Mouse (Mus musculus) kidney, postnatal 0 days (tissue): ENCODE results near the gene Mrpl12. TPM values are rescaled to one million over a fixed set of nuclear protein-coding genes. Genes with fewer than 3 reads are reported as not detected.
"Not testable (repeated sequence)": the region's sequence is repeated elsewhere in the genome, so short reads cannot be mapped to it uniquely, and the experiment has no call there.

Experiments used
- ATAC-seq: fragments of 200-750 bp; cut with Nextera tagmentation; replicated peaks from 2 replicates; pipeline ENCODE4 v1.8.0; 2017; ENCODE audit warnings: low read depth, moderate number of reproducible peaks, moderate TSS enrichment, moderate library complexity; ENCODE audit not compliant: low FRiP score
- DNase-seq: peaks from one replicate; pipeline ENCODE4 v3.0.0-alpha.2; 2016; ENCODE audit warnings: low spot score
- H3K27ac ChIP-seq: fragments of 300-500 bp; sonication (generic); 2 replicates; pipeline ENCODE4 v1.5.1; 2014; ENCODE audit warnings: mild to moderate bottlenecking
- H3K27me3 ChIP-seq: fragments of 300-500 bp; sonication (generic); 2 replicates; pipeline ENCODE4 v1.6.1; 2014; ENCODE audit warnings: low read length, mixed read lengths; ENCODE audit not compliant: insufficient read depth
- H3K36me3 ChIP-seq: fragments of 300-500 bp; sonication (generic); 2 replicates; pipeline ENCODE4 v1.6.1; 2014; ENCODE audit warnings: low read length, mixed read lengths; ENCODE audit not compliant: insufficient read depth
- H3K4me1 ChIP-seq: fragments of 300-500 bp; sonication (generic); replicated peaks from 2 replicates; pipeline ENCODE4 v1.6.1; 2014; ENCODE audit warnings: antibody characterized with exemption, low read length, mixed read lengths; ENCODE audit not compliant: insufficient read depth
- H3K4me2 ChIP-seq: fragments of 300-500 bp; sonication (generic); 2 replicates; pipeline ENCODE4 v1.6.1; 2014; ENCODE audit warnings: mild to moderate bottlenecking, low read length, moderate library complexity, mixed read lengths
- H3K4me3 ChIP-seq: fragments of 300-500 bp; sonication (generic); replicated peaks from 2 replicates; pipeline ENCODE4 v1.5.1; 2014; ENCODE audit warnings: low read depth, low read length
- H3K9ac ChIP-seq: fragments of 300-500 bp; sonication (generic); 2 replicates; pipeline ENCODE4 v1.6.1; 2014; ENCODE audit warnings: low read depth, low read length
- H3K9me3 ChIP-seq: fragments of 300-500 bp; sonication (generic); replicated peaks from 2 replicates; pipeline ENCODE4 v1.6.1; 2016; ENCODE audit warnings: low read length, inconsistent platforms, mixed read lengths
- CTCF ChIP-seq: IDR thresholded peaks from 2 replicates; pipeline ENCODE4 v1.5.1; 2016; ENCODE audit warnings: antibody characterized with exemption, low read depth, mild to moderate bottlenecking, moderate library complexity
- WGBS: fragments of 180-500 bp; shearing (Covaris S2); extraction: QIAGEN DNeasy Blood & Tissue Kit; methylation state at CpG from one replicate; pipeline ENCODE4 v1.1.7; 2014; 5-methylcytosine and 5-hydroxymethylcytosine counted together
- polyA plus RNA-seq: library from polyadenylated mRNA; unstranded; fragments of >200 nt; fragmentation: Nextera tagmentation; extraction: Ambion mirVana; gene quantifications from 2 replicates; pipeline ENCODE4 v1.2.1, GENCODE M21; 2015

Gene Mrpl12
- polyA plus RNA-seq, 1 experiment from 2014 or later: 224 TPM

- no peak overlapping the region for H3K9ac ChIP-seq
- no peak for TF ChIP-seq CTCF
- peak overlapping the region; percentile 37; the same call in 1 of the 2 replicates for H3K27ac ChIP-seq
- no peaks in the 10 kb centered on the region for H3K36me3 ChIP-seq
- DNase-seq: no peak
- no peak overlapping the region for H3K4me3 ChIP-seq
- ATAC-seq: no peak
- H3K27me3 ChIP-seq: no peaks in the 10 kb centered on the region
- H3K9me3 ChIP-seq: no peaks in the 10 kb centered on the region
- peak overlapping the region; percentile 53; the same call in 1 of the 2 replicates for H3K4me2 ChIP-seq
- WGBS: 37% methylated on average over 4 of the region's 4 CpGs
- H3K4me1 ChIP-seq: no peaks in the 10 kb centered on the region; the same call in 1 of the 2 replicates
These were observed 25.5 kb downstream of the Mrpl12 start for GRCm38 (mm10) chr11:120509940-120510339.

GRCm38 (mm10) chr11:120510375-120511030, 26.1 kb downstream of the Mrpl12 start:
- Histone ChIP-seq H3K4me2 (peak overlapping the region; percentile 53), H3K27me3 (no peaks in the 10 kb centered on the region), H3K4me1 (no peaks in the 10 kb centered on the region; the same call in 1 of the 2 replicates), H3K36me3 (no peaks in the 10 kb centered on the region), H3K9ac (peak overlapping the region; percentile 56; the same call in 1 of the 2 replicates), H3K9me3 (no peaks in the 10 kb centered on the region), H3K4me3 (peak overlapping the region; percentile 17; the same call in 1 of the 2 replicates), H3K27ac (peak overlapping the region; percentile 37)
- no peak for ATAC-seq
- WGBS: 8% methylated on average over 16 of the region's 16 CpGs
- no peak for TF ChIP-seq CTCF
- DNase-seq: peak; percentile 68

GRCm38 (mm10) chr11:120512790-120513453, 28.5 kb downstream of the Mrpl12 start:
- Histone ChIP-seq H3K36me3 (no peaks in the 10 kb centered on the region), H3K9ac (no peak overlapping the region), H3K9me3 (no peaks in the 10 kb centered on the region), H3K4me3 (no peak overlapping the region), H3K4me1 (no peaks in the 10 kb centered on the region; the same call in 1 of the 2 replicates), H3K4me2 (no peak overlapping the region), H3K27ac (no peak overlapping the region), H3K27me3 (no peaks in the 10 kb centered on the region)
- no peak for TF ChIP-seq CTCF
- DNase-seq (no peak), ATAC-seq (no peak)
- WGBS: 15% methylated on average over 6 of the region's 6 CpGs

- WGBS: 90% methylated on average over 2 of the region's 2 CpGs
These were observed 29.8 kb downstream of the Mrpl12 start for GRCm38 (mm10) chr11:120514262-120514661.

GRCm38 (mm10) chr11:120515611-120516010, 31.2 kb downstream of the Mrpl12 start:
- ATAC-seq: peak; percentile 82
- Histone ChIP-seq H3K4me2 (no peak overlapping the region), H3K36me3 (no peaks in the 10 kb centered on the region), H3K9me3 (no peaks in the 10 kb centered on the region), H3K27me3 (no peaks in the 10 kb centered on the region), H3K4me3 (no peak overlapping the region), H3K27ac (no peak overlapping the region), H3K9ac (no peak overlapping the region), H3K4me1 (peaks cover 10% of the 10 kb centered on the region; the same call in 1 of the 2 replicates)
- peak; percentile 92 for DNase-seq
- peak; percentile 98 for TF ChIP-seq CTCF
- 16% methylated on average over 17 of the region's 17 CpGs for WGBS

More at GRCm38 (mm10) chr11:120514262-120514661, 29.8 kb downstream of the Mrpl12 start:
- not testable (repeated sequence) for H3K4me2 ChIP-seq, H3K4me1 ChIP-seq, H3K4me3 ChIP-seq, H3K27me3 ChIP-seq, DNase-seq, H3K27ac ChIP-seq, H3K36me3 ChIP-seq, H3K9me3 ChIP-seq, ATAC-seq, H3K9ac ChIP-seq

GRCm38 (mm10) chr11:120517147-120517546, 32.7 kb downstream of the Mrpl12 start:
- WGBS: 90% methylated on average over 4 of the region's 4 CpGs
- DNase-seq: no peak
- Histone ChIP-seq H3K4me1 (0 out of 2 replicates have a peak, but pooled peaks cover 10% of the 10 kb centered on the region), H3K27me3 (no peaks in the 10 kb centered on the region), H3K4me2 (no peak overlapping the region), H3K36me3 (no peaks in the 10 kb centered on the region), H3K27ac (no peak overlapping the region), H3K4me3 (no peak overlapping the region), H3K9me3 (no peaks in the 10 kb centered on the region), H3K9ac (no peak overlapping the region)
- no peak for ATAC-seq
- TF ChIP-seq CTCF: no peak
